Mouse (Mus musculus): ENCODE data around the gene Serpinb7. TPM values are rescaled to one million over a fixed set of nuclear protein-coding genes. Genes with fewer than 3 reads are reported as not detected.

The Serpinb7 gene
- polyA plus RNA-seq, 2 experiments: not detected

DNA sequence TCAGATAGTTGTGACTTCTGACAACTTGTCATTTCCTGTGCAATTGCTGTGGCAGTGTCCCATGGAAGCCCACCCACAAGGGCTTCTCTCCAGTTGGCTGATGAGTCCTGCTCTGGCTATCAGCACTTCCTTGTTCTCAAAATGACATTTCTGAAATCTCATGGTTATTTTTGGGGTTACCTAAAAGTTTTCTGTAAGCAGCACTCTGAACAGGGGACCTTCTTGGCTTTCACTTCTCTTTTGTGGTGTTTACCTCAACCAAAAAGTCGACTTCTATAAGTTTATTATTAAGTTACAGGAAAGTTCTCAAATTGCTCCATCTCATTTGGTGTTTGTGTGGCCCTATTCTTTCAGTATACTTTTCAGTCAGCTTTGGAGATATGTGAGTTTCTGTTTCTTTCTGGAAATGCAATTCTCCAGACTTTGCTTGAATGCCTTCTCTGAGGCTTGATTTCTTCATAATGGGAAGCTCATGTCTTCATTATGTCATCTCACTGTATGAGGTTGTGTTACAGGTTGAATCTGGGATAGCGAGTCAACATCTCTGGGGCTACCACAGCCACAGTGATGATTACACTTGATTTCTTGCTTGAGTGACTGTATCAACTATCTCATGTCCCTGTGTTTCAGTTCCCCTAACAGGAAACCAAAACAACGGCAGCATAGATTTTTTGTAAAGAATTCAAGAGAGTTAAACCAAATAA, 47.9 kb downstream of the Serpinb7 start:
- Histone ChIP-seq H3K4me2 (ENCODE audit: low read depth) (no peak overlapping the region), H3K36me3 (replicated peaks; ENCODE audit: control insufficient read depth, insufficient read depth, low read depth) (no peaks in the 10 kb centered on the region), H3K9ac (replicated peaks) (no peak overlapping the region), H3K4me3 (ENCODE audit: insufficient read depth in 1 of 2, low read depth in 2 of 2, low read length in 2 of 2) (no peak overlapping the region), H3K27ac (no peak overlapping the region), H3K4me1 (replicated peaks; ENCODE audit: control insufficient read depth in 2 of 2, insufficient read depth in 2 of 2, low read length in 1 of 2) (no peaks in the 10 kb centered on the region), H3K9me3 (ENCODE audit: control insufficient read depth, low read length) (no peaks in the 10 kb centered on the region), H3K27me3 (ENCODE audit: control insufficient read depth, insufficient read depth, low read length) (no peaks in the 10 kb centered on the region)
- DNase-seq (ENCODE audit: low read depth in 3 of 3, low spot score in 3 of 3): no peak
- no peak for TF ChIP-seq EP300 (IDR thresholded peaks at IDR 0.05; ENCODE audit: low read depth)
- no peak for TF ChIP-seq CTCF (IDR thresholded peaks at IDR 0.05; ENCODE audit: low read depth)
- 51% methylated on average over 3 of the region's 3 CpGs for WGBS (ENCODE audit: insufficient replicate concordance)
- ATAC-seq (ENCODE audit: insufficient read depth): no peak

DNA sequence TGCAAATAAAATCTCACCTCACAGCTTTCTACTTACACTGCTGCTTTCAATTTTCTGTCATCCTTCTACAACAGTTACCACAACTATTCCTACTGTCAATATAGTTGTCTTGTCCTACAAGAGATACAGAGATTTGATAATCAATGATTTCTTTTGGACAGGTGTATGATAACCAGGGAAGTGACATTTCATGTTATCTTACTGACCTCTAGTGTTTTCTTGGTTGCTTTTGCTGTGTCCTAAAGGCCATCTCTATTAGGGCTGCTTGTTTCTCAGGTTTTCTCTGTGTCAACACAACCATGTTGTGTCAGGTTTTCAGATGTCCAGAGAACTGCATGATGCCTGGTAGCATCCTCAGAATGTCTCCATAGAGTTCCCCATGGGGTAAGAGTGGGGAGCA, 80.5 kb downstream of the Serpinb7 start:
- no peak for DNase-seq (ENCODE audit: low read depth in 3 of 3, low spot score in 3 of 3)
- H3K27me3 ChIP-seq (ENCODE audit: control insufficient read depth, insufficient read depth, low read length): no peaks in the 10 kb centered on the region
- no peak overlapping the region for H3K4me3 ChIP-seq (ENCODE audit: insufficient read depth in 1 of 2, low read depth in 2 of 2, low read length in 2 of 2)
- no peaks in the 10 kb centered on the region for H3K36me3 ChIP-seq (replicated peaks; ENCODE audit: control insufficient read depth, insufficient read depth, low read depth)
- no peak overlapping the region for H3K27ac ChIP-seq
- no peaks in the 10 kb centered on the region for H3K4me1 ChIP-seq (replicated peaks; ENCODE audit: control insufficient read depth in 2 of 2, insufficient read depth in 2 of 2, low read length in 1 of 2)
- no peak overlapping the region for H3K4me2 ChIP-seq (ENCODE audit: low read depth)
- H3K9me3 ChIP-seq (ENCODE audit: control insufficient read depth, low read length): no peaks in the 10 kb centered on the region
- TF ChIP-seq EP300 (IDR thresholded peaks at IDR 0.05; ENCODE audit: low read depth) (no peak), CTCF (IDR thresholded peaks at IDR 0.05; ENCODE audit: low read depth) (no peak)
- ATAC-seq (ENCODE audit: insufficient read depth): no peak
- H3K9ac ChIP-seq (replicated peaks): no peak overlapping the region

DNA sequence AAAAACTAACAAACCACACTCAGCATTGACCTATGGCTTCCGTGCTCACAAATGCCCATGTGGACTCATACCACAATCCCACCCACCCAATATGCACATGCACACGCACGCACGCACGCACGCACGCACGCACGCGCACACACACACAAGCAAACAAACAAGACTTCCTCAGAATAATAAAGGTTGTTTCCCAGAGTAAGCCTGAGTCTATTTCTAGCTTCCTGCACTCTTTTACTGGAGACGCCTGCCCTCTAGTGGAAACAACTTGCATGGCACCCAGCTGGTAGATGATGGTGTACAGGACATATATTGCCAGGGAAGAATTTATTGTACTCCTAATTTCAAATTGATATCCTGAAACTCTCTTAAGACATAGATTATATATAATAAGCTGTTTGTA, 82.0 kb downstream of the Serpinb7 start:
- peak; percentile 15 to 45 (median 19) for DNase-seq (ENCODE audit: low read depth in 3 of 3, low spot score in 3 of 3)
- Histone ChIP-seq H3K27me3 (ENCODE audit: control insufficient read depth, insufficient read depth, low read length) (no peaks in the 10 kb centered on the region), H3K4me3 (ENCODE audit: insufficient read depth in 1 of 2, low read depth in 2 of 2, low read length in 2 of 2) (no peak overlapping the region), H3K4me1 (replicated peaks; ENCODE audit: control insufficient read depth in 2 of 2, insufficient read depth in 2 of 2, low read length in 1 of 2) (no peaks in the 10 kb centered on the region), H3K9ac (replicated peaks) (no peak overlapping the region), H3K9me3 (ENCODE audit: control insufficient read depth, low read length) (no peaks in the 10 kb centered on the region), H3K36me3 (replicated peaks; ENCODE audit: control insufficient read depth, insufficient read depth, low read depth) (no peaks in the 10 kb centered on the region), H3K27ac (no peak overlapping the region), H3K4me2 (ENCODE audit: low read depth) (no peak overlapping the region)
- ATAC-seq (ENCODE audit: insufficient read depth): no peak
- WGBS (ENCODE audit: insufficient replicate concordance): 13% methylated on average over 11 of the region's 11 CpGs
- no peak for TF ChIP-seq EP300 (IDR thresholded peaks at IDR 0.05; ENCODE audit: low read depth)
- peak; percentile 79 for TF ChIP-seq CTCF (IDR thresholded peaks at IDR 0.05; ENCODE audit: low read depth)

DNA sequence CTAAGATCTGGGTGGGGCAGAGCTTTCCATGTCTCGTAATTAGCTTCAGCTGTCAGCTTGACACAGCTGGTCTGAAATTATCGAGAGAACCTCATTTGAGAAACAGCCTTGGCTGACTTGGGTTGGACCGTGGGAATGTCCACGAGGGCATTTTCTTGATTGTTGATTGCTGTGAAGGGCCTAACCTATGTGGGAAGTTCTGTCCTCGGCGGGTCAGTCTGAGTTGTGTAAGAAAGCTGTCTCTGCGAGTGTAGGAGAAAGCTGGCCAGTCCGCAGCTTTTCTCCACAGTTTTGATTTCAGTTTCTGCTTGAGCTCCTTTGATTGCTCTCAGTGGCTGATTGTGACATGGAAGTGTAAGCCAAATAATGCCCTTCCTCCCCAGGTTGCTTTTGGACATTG, 90.1 kb downstream of the Serpinb7 start:
- Histone ChIP-seq H3K36me3 (replicated peaks; ENCODE audit: control insufficient read depth, insufficient read depth, low read depth) (no peaks in the 10 kb centered on the region), H3K4me1 (replicated peaks; ENCODE audit: control insufficient read depth in 2 of 2, insufficient read depth in 2 of 2, low read length in 1 of 2) (no peaks in the 10 kb centered on the region), H3K27me3 (ENCODE audit: control insufficient read depth, insufficient read depth, low read length) (no peaks in the 10 kb centered on the region), H3K9ac (replicated peaks) (no peak overlapping the region), H3K4me2 (ENCODE audit: low read depth) (no peak overlapping the region), H3K4me3 (ENCODE audit: insufficient read depth in 1 of 2, low read depth in 2 of 2, low read length in 2 of 2) (no peak overlapping the region), H3K9me3 (ENCODE audit: control insufficient read depth, low read length) (no peaks in the 10 kb centered on the region), H3K27ac (no peak overlapping the region)
- TF ChIP-seq CTCF (IDR thresholded peaks at IDR 0.05; ENCODE audit: low read depth) (no peak), EP300 (IDR thresholded peaks at IDR 0.05; ENCODE audit: low read depth) (no peak)
- 54% methylated on average over 8 of the region's 8 CpGs for WGBS (ENCODE audit: insufficient replicate concordance)
- DNase-seq (ENCODE audit: low read depth in 3 of 3, low spot score in 3 of 3) (no peak), ATAC-seq (ENCODE audit: insufficient read depth) (no peak)

DNA sequence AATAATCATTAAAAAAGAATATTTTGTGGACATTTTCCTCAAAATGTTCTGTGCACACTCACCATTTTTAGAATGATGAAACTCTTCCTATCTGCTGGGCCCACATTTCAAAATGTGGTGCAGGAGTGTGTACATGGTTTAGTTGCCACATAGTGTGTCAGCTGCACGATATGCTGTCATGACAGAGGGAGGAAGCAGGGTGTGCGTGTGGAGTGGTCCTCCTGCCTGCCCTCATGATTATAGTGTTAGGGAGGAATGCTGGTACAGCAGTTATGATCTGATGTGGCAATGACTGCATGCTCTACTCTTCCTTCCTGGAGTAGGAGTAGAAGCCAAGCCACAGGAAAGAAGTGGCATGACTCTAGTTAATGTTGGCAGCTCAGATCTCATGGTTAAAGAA, 97.3 kb downstream of the Serpinb7 start:
- Histone ChIP-seq H3K27ac (no peak overlapping the region), H3K4me2 (ENCODE audit: low read depth) (no peak overlapping the region), H3K4me3 (ENCODE audit: insufficient read depth in 1 of 2, low read depth in 2 of 2, low read length in 2 of 2) (no peak overlapping the region), H3K9me3 (ENCODE audit: control insufficient read depth, low read length) (no peaks in the 10 kb centered on the region), H3K9ac (replicated peaks) (no peak overlapping the region), H3K27me3 (ENCODE audit: control insufficient read depth, insufficient read depth, low read length) (no peaks in the 10 kb centered on the region), H3K36me3 (replicated peaks; ENCODE audit: control insufficient read depth, insufficient read depth, low read depth) (no peaks in the 10 kb centered on the region), H3K4me1 (replicated peaks; ENCODE audit: control insufficient read depth in 2 of 2, insufficient read depth in 2 of 2, low read length in 1 of 2) (no peaks in the 10 kb centered on the region)
- peak in 2 of 3 experiments; percentile 11 to 12 for DNase-seq (ENCODE audit: low read depth in 3 of 3, low spot score in 3 of 3)
- TF ChIP-seq EP300 (IDR thresholded peaks at IDR 0.05; ENCODE audit: low read depth) (no peak), CTCF (IDR thresholded peaks at IDR 0.05; ENCODE audit: low read depth) (no peak)
- 7% methylated on average over 2 of the region's 2 CpGs for WGBS (ENCODE audit: insufficient replicate concordance)
- ATAC-seq (ENCODE audit: insufficient read depth): 0 out of 2 replicates have a peak, but pooled peaks have one; percentile 45

Measured in liver, embryonic 14.5 days (tissue).